9 mouse cellular contexts compared by ENCODE assay signal in the genomic region with DNA sequence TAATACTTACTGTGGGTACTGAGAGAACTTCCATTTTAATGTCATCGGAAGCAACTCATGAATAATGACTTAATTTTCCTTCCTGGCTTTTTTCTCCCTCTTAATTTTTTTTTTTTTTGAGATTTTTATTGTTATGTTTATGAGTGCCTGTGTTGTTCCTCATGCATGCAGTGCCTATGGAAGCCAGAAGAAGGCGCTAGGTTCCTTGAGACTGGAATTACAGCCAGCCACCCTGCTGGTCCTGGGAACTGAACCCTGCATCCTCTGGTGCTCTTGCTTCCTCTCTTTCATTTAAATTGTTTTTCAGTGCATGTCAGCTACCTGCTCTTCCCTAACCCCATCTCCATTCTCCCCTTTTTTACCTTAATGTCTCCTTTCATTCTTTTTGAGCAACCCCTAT. TPM values are rescaled to one million over a fixed set of nuclear protein-coding genes. Genes with fewer than 3 reads are reported as not detected.
DNase-seq lines count a peak whose midpoint lies in the region; ATAC-seq and TF ChIP-seq lines count a peak whose summit lies in the region.
"Had no signal": no experiment of that assay in that cellular context is flagged by ENCODE, and none has a peak within 500 bp of the region (broad histone marks: within the 10 kb centered on the region; RNA-seq: fewer than 3 reads in every experiment).

No protein-coding gene starts in this region.

- peak; percentile 41 to 45 for DNase-seq in adrenal gland, postnatal 36 days
- no peak for DNase-seq in adrenal gland, adult 18-20 months (ENCODE audit: low spot score in 2 of 2)
- peak; percentile 58 for DNase-seq in embryonic facial prominence, embryonic 11.5 days (ENCODE audit: low spot score)
- DNase-seq in intestine, embryonic 14.5 days (ENCODE audit: low spot score), result no peak
- DNase-seq in lung, postnatal 0 days (ENCODE audit: low spot score), result peak; percentile 55
- DNase-seq in thymus, postnatal 25 days, result peak; percentile 18
- DNase-seq in right cerebral cortex, postnatal 14 days, result no peak

- no peak overlapping the region for H3K9ac ChIP-seq in embryonic facial prominence, embryonic 11.5 days (replicated peaks; ENCODE audit: low read length)
- H3K9ac ChIP-seq in intestine, embryonic 14.5 days (ENCODE audit: low read length), result no peak overlapping the region
- no peak overlapping the region for H3K9ac ChIP-seq in lung, postnatal 0 days (replicated peaks; ENCODE audit: low read depth)

- H3ac ChIP-seq in C2C12 (ENCODE audit: control insufficient read depth, insufficient read length, low read depth), result no peak overlapping the region

- H3K27ac ChIP-seq in embryonic facial prominence, embryonic 11.5 days (replicated peaks; ENCODE audit: low read depth, low read length), result no peak overlapping the region
- no peak overlapping the region for H3K27ac ChIP-seq in intestine, embryonic 14.5 days (ENCODE audit: low read depth)
- no peak overlapping the region for H3K27ac ChIP-seq in lung, postnatal 0 days (ENCODE audit: low read length)

- whole genome bisulfite sequencing in embryonic facial prominence, embryonic 11.5 days, result 48% methylated on average over 2 of the region's 2 CpGs
- 54% methylated on average over 2 of the region's 2 CpGs for WGBS in intestine, embryonic 14.5 days
- WGBS in lung, postnatal 0 days, result 58% methylated on average over 2 of the region's 2 CpGs

- TF ChIP-seq EP300 in lung, postnatal 0 days (IDR thresholded peaks at IDR 0.05), result no peak

- H3K4me2 ChIP-seq in embryonic facial prominence, embryonic 11.5 days (ENCODE audit: low read depth, low read length), result peak overlapping the region; percentile 91
- H3K4me2 ChIP-seq in intestine, embryonic 14.5 days (ENCODE audit: low read length), result peak overlapping the region; percentile 91
- peak overlapping the region; percentile 98; the same call in 1 of the 2 replicates for H3K4me2 ChIP-seq in lung, postnatal 0 days (replicated peaks; ENCODE audit: low read depth, low read length)

- H3K9me3 ChIP-seq in embryonic facial prominence, embryonic 11.5 days (replicated peaks; ENCODE audit: control insufficient read depth, low read length), result no peaks in the 10 kb centered on the region
- H3K9me3 ChIP-seq in intestine, embryonic 14.5 days (ENCODE audit: control insufficient read depth, low read length), result no peaks in the 10 kb centered on the region
- H3K9me3 ChIP-seq in lung, postnatal 0 days (ENCODE audit: low read length), result no peaks in the 10 kb centered on the region

- H3K4me3 ChIP-seq in C2C12 (ENCODE audit: insufficient read depth, poor library complexity, severe bottlenecking), result peak overlapping the region; percentile 75
- peak overlapping the region; percentile 92 for H3K4me3 ChIP-seq in embryonic facial prominence, embryonic 11.5 days (ENCODE audit: low read depth, low read length)
- peak overlapping the region; percentile 96 for H3K4me3 ChIP-seq in intestine, embryonic 14.5 days (ENCODE audit: low read depth, low read length)
- H3K4me3 ChIP-seq in lung, postnatal 0 days (ENCODE audit: low read depth, low read length), result peak overlapping the region; percentile 97; the same call in 1 of the 2 replicates

- H3K36me3 ChIP-seq in C2C12 (ENCODE audit: control insufficient read depth, insufficient read depth), result peaks cover 4% of the 10 kb centered on the region
- H3K36me3 ChIP-seq in embryonic facial prominence, embryonic 11.5 days (replicated peaks; ENCODE audit: control insufficient read depth, insufficient read depth, low read depth, low read length), result no peaks in the 10 kb centered on the region
- peaks cover 5% of the 10 kb centered on the region for H3K36me3 ChIP-seq in intestine, embryonic 14.5 days (ENCODE audit: control insufficient read depth, insufficient read depth, low read length)
- H3K36me3 ChIP-seq in lung, postnatal 0 days (ENCODE audit: insufficient read depth, low read length), result no peaks in the 10 kb centered on the region

- no peak for ATAC-seq in embryonic facial prominence, embryonic 11.5 days (replicated peaks; ENCODE audit: insufficient number of reproducible peaks, low FRiP score, low TSS enrichment, low read depth)
- no peak for ATAC-seq in intestine, embryonic 14.5 days (replicated peaks; ENCODE audit: low FRiP score, low TSS enrichment, low read depth)
- no peak for ATAC-seq in lung, postnatal 0 days
- ATAC-seq: Patski had no signal

- H3K79me3 ChIP-seq in C2C12 (ENCODE audit: low read depth), result peaks cover 6% of the 10 kb centered on the region

- H3K27me3 ChIP-seq in C2C12 (ENCODE audit: control insufficient read depth, insufficient read depth, insufficient read length), result no peaks in the 10 kb centered on the region
- H3K27me3 ChIP-seq in embryonic facial prominence, embryonic 11.5 days (ENCODE audit: control insufficient read depth, insufficient read depth, low read length), result no peaks in the 10 kb centered on the region
- no peaks in the 10 kb centered on the region for H3K27me3 ChIP-seq in intestine, embryonic 14.5 days (replicated peaks; ENCODE audit: control insufficient read depth, insufficient read depth, low read length)
- no peaks in the 10 kb centered on the region for H3K27me3 ChIP-seq in lung, postnatal 0 days (replicated peaks; ENCODE audit: insufficient read depth, low read length)
- H3K27me3 ChIP-seq: Patski had no signal

- TF ChIP-seq CTCF in C2C12 (IDR thresholded peaks at IDR 0.05; ENCODE audit: control insufficient read depth, insufficient read depth, insufficient read length), result peak; percentile 50
- TF ChIP-seq CTCF in lung, postnatal 0 days (IDR thresholded peaks at IDR 0.05), result peak; percentile 70

- H3K4me1 ChIP-seq in embryonic facial prominence, embryonic 11.5 days (ENCODE audit: control insufficient read depth, insufficient read depth, low read length), result no peaks in the 10 kb centered on the region
- peaks cover 14% of the 10 kb centered on the region for H3K4me1 ChIP-seq in intestine, embryonic 14.5 days (replicated peaks; ENCODE audit: control insufficient read depth, insufficient read depth, low read length)
- H3K4me1 ChIP-seq in lung, postnatal 0 days (ENCODE audit: insufficient read depth, low read depth, low read length), result peaks cover 17% of the 10 kb centered on the region; the same call in 1 of the 2 replicates

- H3K79me2 ChIP-seq in C2C12 (ENCODE audit: control insufficient read depth, insufficient read depth), result peaks cover 31% of the 10 kb centered on the region

TF ChIP-seq in C2C12, 6 proteins besides CTCF, POLR2A, EP300 and RAD21:
- TF ChIP-seq FOSL1 (IDR thresholded peaks at IDR 0.05; ENCODE audit: insufficient read depth, low read length, poor library complexity, severe bottlenecking) (no peak), MYOG (IDR thresholded peaks at IDR 0.05; ENCODE audit: control insufficient read depth, extremely low read depth, insufficient read length) (no peak), MAX (IDR thresholded peaks at IDR 0.05) (no peak), USF1 (IDR thresholded peaks at IDR 0.05; ENCODE audit: low read depth) (no peak)

RNA-seq across cellular contexts. Expression of gene Cnnm3, which starts 2.1 kb away (rescaled TPM):
- total RNA-seq in adrenal gland, postnatal 36 days (2021), result 10 to 100 TPM; 21.5 to 34.2 TPM
- 10 to 100 TPM; 20.8 to 28.9 TPM for total RNA-seq in adrenal gland, adult 18-20 months (2021)
- polyA plus RNA-seq in C2C12 (2012; fragmentation: generic; extraction: Trizol), result 6.5 TPM
- polyA plus RNA-seq in embryonic facial prominence, embryonic 11.5 days (2014; fragmentation: Nextera tagmentation; extraction: Ambion mirVana), result 3.5 and 5.4 TPM in 2 replicates
- polyA plus RNA-seq in intestine, embryonic 14.5 days (2014; fragmentation: Nextera tagmentation; extraction: Ambion mirVana), result 5.4 and 6.2 TPM in 2 replicates
- polyA plus RNA-seq in lung, postnatal 0 days (2015; fragmentation: Nextera tagmentation; extraction: Ambion mirVana), result 3.3 TPM in 2 replicates

RNA-seq across cellular contexts. Expression of gene Ankrd23, which starts 23.0 kb away (rescaled TPM):
- 1 to 10 TPM; 6.4 to 8.1 TPM for total RNA-seq in adrenal gland, postnatal 36 days (2021)
- 10 to 100 TPM; 10.3 to 10.6 TPM for total RNA-seq in adrenal gland, adult 18-20 months (2021)
- polyA plus RNA-seq in C2C12 (2012; fragmentation: generic; extraction: Trizol), result 1.1 TPM
- 4.6 and 6.0 TPM in 2 replicates for polyA plus RNA-seq in embryonic facial prominence, embryonic 11.5 days (2014; fragmentation: Nextera tagmentation; extraction: Ambion mirVana)
- polyA plus RNA-seq in intestine, embryonic 14.5 days (2014; fragmentation: Nextera tagmentation; extraction: Ambion mirVana), result 11.6 and 14.8 TPM in 2 replicates
- polyA plus RNA-seq in lung, postnatal 0 days (2015; fragmentation: Nextera tagmentation; extraction: Ambion mirVana), result 6.2 and 10.5 TPM in 2 replicates

RNA-seq across cellular contexts. Expression of gene Gm42417, which starts 25.5 kb away (rescaled TPM):
- under 1 TPM in 1 of 2 experiments, not detected in 1; 0.49 TPM for total RNA-seq in adrenal gland, postnatal 36 days (2021)
- not detected for total RNA-seq in adrenal gland, adult 18-20 months (2021)
- polyA plus RNA-seq in C2C12 (2012; fragmentation: generic; extraction: Trizol), result 0.05 TPM
- polyA plus RNA-seq in embryonic facial prominence, embryonic 11.5 days (2014; fragmentation: Nextera tagmentation; extraction: Ambion mirVana), result not detected in 2 replicates
- polyA plus RNA-seq in intestine, embryonic 14.5 days (2014; fragmentation: Nextera tagmentation; extraction: Ambion mirVana), result 0.99 TPM in 1 of 2 replicates, not detected in the other
- polyA plus RNA-seq in lung, postnatal 0 days (2015; fragmentation: Nextera tagmentation; extraction: Ambion mirVana), result 0.62 TPM in 1 of 2 replicates, not detected in the other

RNA-seq across cellular contexts. Expression of gene Ankrd39, which starts 33.5 kb away (rescaled TPM):
- total RNA-seq in adrenal gland, postnatal 36 days (2021), result 10 to 100 TPM; 11.3 to 12.6 TPM
- total RNA-seq in adrenal gland, adult 18-20 months (2021), result 10 to 100 TPM; 11.0 to 11.1 TPM
- polyA plus RNA-seq in C2C12 (2012; fragmentation: generic; extraction: Trizol), result 7.8 TPM
- 11.9 and 14.4 TPM in 2 replicates for polyA plus RNA-seq in embryonic facial prominence, embryonic 11.5 days (2014; fragmentation: Nextera tagmentation; extraction: Ambion mirVana)
- 25.7 and 28.6 TPM in 2 replicates for polyA plus RNA-seq in intestine, embryonic 14.5 days (2014; fragmentation: Nextera tagmentation; extraction: Ambion mirVana)
- polyA plus RNA-seq in lung, postnatal 0 days (2015; fragmentation: Nextera tagmentation; extraction: Ambion mirVana), result 19.4 and 23.1 TPM in 2 replicates

RNA-seq across cellular contexts. Expression of gene Cnnm4, which starts 42.3 kb away (rescaled TPM):
- total RNA-seq in adrenal gland, postnatal 36 days (2021), result 1 to 10 TPM; 3.9 to 4.9 TPM
- total RNA-seq in adrenal gland, adult 18-20 months (2021), result 1 to 10 TPM; 3.6 to 5.9 TPM
- polyA plus RNA-seq in C2C12 (2012; fragmentation: generic; extraction: Trizol), result 6.2 TPM
- 12.0 and 12.8 TPM in 2 replicates for polyA plus RNA-seq in embryonic facial prominence, embryonic 11.5 days (2014; fragmentation: Nextera tagmentation; extraction: Ambion mirVana)
- 27.7 and 30.2 TPM in 2 replicates for polyA plus RNA-seq in intestine, embryonic 14.5 days (2014; fragmentation: Nextera tagmentation; extraction: Ambion mirVana)
- polyA plus RNA-seq in lung, postnatal 0 days (2015; fragmentation: Nextera tagmentation; extraction: Ambion mirVana), result 8.7 and 9.3 TPM in 2 replicates

Comparison
In these comparisons a context has a peak if more than half of its experiments do, and no peak if none do; other contexts are left out.
1. DNase-seq: peak in adrenal gland, postnatal 36 days (2 of 2), embryonic facial prominence, embryonic 11.5 days (single experiment), lung, postnatal 0 days (single experiment) and thymus, postnatal 25 days (single experiment); none in adrenal gland, adult 18-20 months (0 of 2), intestine, embryonic 14.5 days (single experiment) and right cerebral cortex, postnatal 14 days (single experiment).
2. Peak in every context shown above with its lines, with median percentiles within 50 percentile points of each other: H3K4me3 ChIP-seq and H3K4me2 ChIP-seq.